Mouse (Mus musculus) T-helper 2 cell (primary cell): ENCODE results near the gene Tecrl.

Experiments
- in situ Hi-C: fragments of 300-600 bp; cut with MboI, MseI; formaldehyde crosslinking; loops from one replicate; pipeline ENCODE4 v1.15.1; 2025; ENCODE audit warnings: high pct_unique_total_duplicates

The Tecrl gene

DNA sequence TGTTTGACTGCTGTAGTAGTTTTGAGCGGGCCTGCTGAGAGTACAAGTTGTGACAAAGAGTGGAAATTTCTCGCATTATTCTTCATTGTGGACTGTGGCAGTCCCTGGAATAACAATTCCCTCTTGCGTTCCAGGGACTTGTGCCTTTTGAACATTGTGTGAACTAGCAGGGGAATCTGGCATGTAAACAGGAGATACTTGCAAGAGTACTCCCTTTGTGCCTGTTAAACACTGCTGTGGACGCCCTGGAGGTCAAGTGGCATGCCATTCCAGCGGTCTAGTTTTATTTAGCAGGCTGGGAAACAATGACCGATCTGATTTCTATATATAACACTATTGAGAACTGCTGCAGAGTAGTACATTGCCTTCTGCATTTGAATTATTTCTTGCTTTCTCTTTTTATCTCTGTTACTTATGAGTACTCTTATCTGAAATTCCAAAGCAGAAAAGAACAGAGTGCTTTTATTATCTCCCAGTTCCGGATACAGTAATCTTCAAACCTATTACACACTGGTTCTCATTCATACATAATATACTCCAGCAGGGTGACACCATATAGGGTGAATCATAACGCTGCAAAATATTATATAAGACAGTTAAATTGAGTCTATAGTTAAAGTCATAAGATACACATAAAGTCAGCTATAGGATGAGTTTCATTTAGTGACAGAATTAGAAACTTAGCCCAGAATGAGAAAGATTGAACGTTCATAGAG is at the start of gene Tecrl:
Gene Tecrl (minus strand): TSS at position 350 of the 716 bp plus-strand sequence.
- in situ Hi-C loops = no loop called here

GRCm38 (mm10) chr5:83385021-83385420 is 30.0 kb upstream of the Tecrl start:
- in situ Hi-C loops = no loop called here

DNA sequence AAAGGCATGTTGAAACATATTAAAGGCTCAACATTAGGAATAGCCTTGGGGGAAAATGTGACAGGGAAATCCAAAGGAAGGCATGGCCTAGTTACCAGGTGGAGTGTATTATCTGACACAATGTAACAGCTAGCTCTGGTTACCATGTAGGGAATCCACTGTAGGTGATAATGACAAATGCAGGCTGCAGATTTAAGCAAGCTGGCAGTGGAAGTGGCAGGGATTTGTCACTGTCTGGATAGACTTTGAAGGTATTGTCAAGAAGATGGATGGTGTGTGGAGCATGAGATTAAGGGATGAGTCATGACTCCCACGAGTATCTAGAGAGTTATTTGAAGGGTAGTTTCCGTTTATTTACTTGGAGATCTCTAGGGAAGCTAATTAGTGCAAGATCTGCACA is 3.4 kb downstream of the Tecrl start:
- in situ Hi-C loops = no loop called here

- in situ Hi-C loops = no loop called here
Measured at GRCm38 (mm10) chr5:83339144-83339543, 15.9 kb downstream of the Tecrl start.

DNA sequence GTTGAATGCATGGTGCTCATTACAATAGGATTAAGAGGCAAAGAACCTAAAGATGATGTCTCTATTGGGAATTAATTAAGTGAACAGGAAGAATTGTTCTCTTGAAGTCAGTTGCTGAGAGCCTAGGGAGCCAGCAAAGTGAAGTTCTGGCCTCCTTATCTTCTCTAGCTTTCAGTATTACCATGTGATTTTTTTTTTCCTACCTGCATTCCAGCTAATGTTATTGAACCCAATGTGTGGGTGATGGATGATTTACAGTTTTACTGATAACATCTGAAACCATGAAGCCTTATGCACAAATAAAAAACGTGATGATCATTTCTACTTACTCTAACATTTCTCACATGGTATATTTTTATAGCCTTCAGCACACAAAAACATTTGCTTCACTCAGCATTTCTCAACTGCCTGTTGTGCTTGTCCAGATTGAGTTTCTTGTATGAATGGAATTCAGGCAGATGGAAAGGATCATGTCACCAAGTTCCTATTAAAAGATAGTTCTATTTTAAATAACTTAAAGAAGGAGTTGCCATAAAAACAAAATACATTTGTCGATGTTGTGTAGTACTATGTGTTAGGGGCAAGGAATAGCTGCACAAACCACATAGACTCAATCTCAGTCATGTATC is 87.7 kb downstream of the Tecrl start:
- in situ Hi-C loops = no loop called here

DNA sequence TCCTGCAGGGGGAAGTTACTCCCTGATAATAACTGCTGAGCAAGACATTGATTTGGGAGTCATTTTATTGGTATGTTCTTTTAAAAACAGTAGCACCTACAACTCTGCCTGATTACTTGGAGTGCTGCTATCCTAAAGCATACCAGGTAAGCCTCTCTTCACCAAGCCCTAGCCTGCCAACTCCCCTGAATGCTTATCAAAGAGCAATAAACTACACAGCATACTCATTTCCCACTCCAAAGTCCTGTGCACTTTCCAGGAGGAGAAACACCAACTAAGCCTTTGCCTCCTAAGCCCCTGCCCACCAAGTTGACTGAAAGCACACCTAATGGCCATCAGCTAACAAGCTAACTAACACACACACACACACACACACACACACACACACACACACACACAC is 94.9 kb downstream of the Tecrl start:
- in situ Hi-C loops = no loop called here

DNA sequence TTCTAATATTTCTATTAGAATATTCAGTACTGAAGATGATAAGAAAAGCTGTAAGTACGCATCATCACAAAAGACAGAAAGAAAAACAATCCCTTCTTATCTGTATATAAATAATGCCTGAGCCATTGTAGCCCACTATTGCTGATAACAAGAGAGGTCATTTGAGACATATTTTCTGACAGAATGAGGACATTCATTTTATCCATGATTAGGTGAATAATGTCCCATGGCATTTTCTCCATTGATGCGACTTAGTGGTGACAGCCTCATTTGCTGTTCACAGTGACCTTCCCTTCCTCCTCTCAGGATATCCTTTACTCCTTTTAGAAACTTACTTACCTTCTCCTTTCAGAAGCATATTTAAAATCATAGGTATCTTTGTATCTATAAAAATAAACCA is 100.9 kb downstream of the Tecrl start:
- in situ Hi-C loops = no loop called here

- in situ Hi-C loops = no loop called here
Measured at GRCm38 (mm10) chr5:83238848-83239452, 116.0 kb downstream of the Tecrl start.
